Mouse (Mus musculus): ENCODE results near the gene Vax2. TPM values are rescaled to one million over a fixed set of nuclear protein-coding genes. Genes with fewer than 3 reads are reported as not detected.
A peak's percentile ranks its signal among the peaks of the same experiment; 100 is the strongest.

Vax2 gene
- polyA plus RNA-seq, 1 experiment = 0.07 TPM

- TF ChIP-seq CTCF (IDR thresholded peaks at IDR 0.05; ENCODE audit: borderline replicate concordance, extremely low read depth, insufficient read depth, insufficient read length) = no peak
- TF ChIP-seq POLR2A (IDR thresholded peaks at IDR 0.05; ENCODE audit: borderline replicate concordance, extremely low read depth, insufficient read depth, insufficient read length, poor library complexity, severe bottlenecking) = no peak
- DNase-seq (ENCODE audit: low read depth) = no peak
Measured at GRCm38 (mm10) chr6:83738596-83738995, 27.5 kb downstream of the Vax2 start.

GRCm38 (mm10) chr6:83742761-83743160, 31.7 kb downstream of the Vax2 start, which contains the start of gene Atp6v1b1:
TSS of gene Atp6v1b1 (plus strand) at chr6:83742990.
- peak; percentile 58 for DNase-seq (ENCODE audit: low read depth)
- TF ChIP-seq CTCF (IDR thresholded peaks at IDR 0.05; ENCODE audit: borderline replicate concordance, extremely low read depth, insufficient read depth, insufficient read length) (no peak), POLR2A (IDR thresholded peaks at IDR 0.05; ENCODE audit: borderline replicate concordance, extremely low read depth, insufficient read depth, insufficient read length, poor library complexity, severe bottlenecking) (no peak)

DNA sequence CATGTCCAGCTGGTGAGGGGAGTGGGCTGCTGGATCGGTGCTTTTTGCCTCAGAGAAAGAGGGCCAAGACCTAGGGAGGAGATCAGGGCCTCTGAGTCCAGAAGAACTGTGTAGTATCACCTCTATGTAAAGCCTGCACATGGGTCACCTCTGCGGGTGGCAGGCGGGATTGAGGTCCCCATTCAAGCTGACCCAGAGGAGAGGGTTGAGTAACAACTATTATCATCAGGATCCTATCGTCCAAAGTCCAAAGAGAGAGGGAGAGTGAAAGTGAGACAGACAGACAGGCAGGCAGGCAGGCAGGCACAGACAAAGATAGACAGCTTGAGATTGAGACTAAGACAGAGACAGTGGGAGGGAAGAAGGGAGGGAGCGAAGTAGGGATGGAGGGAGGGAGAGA, 32.1 kb downstream of the Vax2 start:
- DNase-seq (ENCODE audit: low read depth) = no peak
- TF ChIP-seq POLR2A (IDR thresholded peaks at IDR 0.05; ENCODE audit: borderline replicate concordance, extremely low read depth, insufficient read depth, insufficient read length, poor library complexity, severe bottlenecking) (no peak), CTCF (IDR thresholded peaks at IDR 0.05; ENCODE audit: borderline replicate concordance, extremely low read depth, insufficient read depth, insufficient read length) (no peak)

GRCm38 (mm10) chr6:83744126-83744525, 33.1 kb downstream of the Vax2 start:
- DNase-seq (ENCODE audit: low read depth) = no peak
- TF ChIP-seq POLR2A (IDR thresholded peaks at IDR 0.05; ENCODE audit: borderline replicate concordance, extremely low read depth, insufficient read depth, insufficient read length, poor library complexity, severe bottlenecking) = no peak
- no peak for TF ChIP-seq CTCF (IDR thresholded peaks at IDR 0.05; ENCODE audit: borderline replicate concordance, extremely low read depth, insufficient read depth, insufficient read length)

GRCm38 (mm10) chr6:83744557-83744956, 33.5 kb downstream of the Vax2 start:
- DNase-seq (ENCODE audit: low read depth) = no peak
- TF ChIP-seq POLR2A (IDR thresholded peaks at IDR 0.05; ENCODE audit: borderline replicate concordance, extremely low read depth, insufficient read depth, insufficient read length, poor library complexity, severe bottlenecking) (no peak), CTCF (IDR thresholded peaks at IDR 0.05; ENCODE audit: borderline replicate concordance, extremely low read depth, insufficient read depth, insufficient read length) (no peak)

- TF ChIP-seq POLR2A (IDR thresholded peaks at IDR 0.05; ENCODE audit: borderline replicate concordance, extremely low read depth, insufficient read depth, insufficient read length, poor library complexity, severe bottlenecking) (no peak), CTCF (IDR thresholded peaks at IDR 0.05; ENCODE audit: borderline replicate concordance, extremely low read depth, insufficient read depth, insufficient read length) (no peak)
- DNase-seq (ENCODE audit: low read depth) = no peak
Measured at GRCm38 (mm10) chr6:83745466-83745865, 34.4 kb downstream of the Vax2 start.

DNA sequence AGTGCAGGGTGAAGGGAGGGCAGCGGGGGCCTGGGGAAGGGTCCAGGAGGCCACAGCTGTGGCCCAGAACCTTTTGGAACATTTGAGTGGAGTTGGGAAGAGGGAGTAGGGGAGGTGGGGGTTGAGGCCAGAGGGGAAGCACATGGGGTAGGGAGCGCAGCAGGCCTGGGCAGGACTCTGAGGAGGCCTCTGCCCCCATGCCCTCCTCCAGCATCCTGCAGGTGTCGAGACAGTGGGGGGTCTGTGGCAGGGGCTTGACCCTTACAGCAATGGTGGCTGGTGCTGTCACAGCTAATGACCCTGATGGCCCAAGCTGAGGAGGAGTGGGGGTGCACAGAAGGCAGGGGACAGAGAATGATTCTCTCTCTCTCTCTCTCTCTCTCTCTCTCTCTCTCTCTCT, 38.2 kb downstream of the Vax2 start:
- no peak for TF ChIP-seq POLR2A (IDR thresholded peaks at IDR 0.05; ENCODE audit: borderline replicate concordance, extremely low read depth, insufficient read depth, insufficient read length, poor library complexity, severe bottlenecking)
- no peak for TF ChIP-seq CTCF (IDR thresholded peaks at IDR 0.05; ENCODE audit: borderline replicate concordance, extremely low read depth, insufficient read depth, insufficient read length)
- no peak for DNase-seq (ENCODE audit: low read depth)

- peak; percentile 56 for DNase-seq (ENCODE audit: low read depth)
- peak; percentile 84 for TF ChIP-seq CTCF (IDR thresholded peaks at IDR 0.05; ENCODE audit: borderline replicate concordance, extremely low read depth, insufficient read depth, insufficient read length)
- TF ChIP-seq POLR2A (IDR thresholded peaks at IDR 0.05; ENCODE audit: borderline replicate concordance, extremely low read depth, insufficient read depth, insufficient read length, poor library complexity, severe bottlenecking) = no peak
Measured at GRCm38 (mm10) chr6:83750171-83750684, 39.2 kb downstream of the Vax2 start.

DNA sequence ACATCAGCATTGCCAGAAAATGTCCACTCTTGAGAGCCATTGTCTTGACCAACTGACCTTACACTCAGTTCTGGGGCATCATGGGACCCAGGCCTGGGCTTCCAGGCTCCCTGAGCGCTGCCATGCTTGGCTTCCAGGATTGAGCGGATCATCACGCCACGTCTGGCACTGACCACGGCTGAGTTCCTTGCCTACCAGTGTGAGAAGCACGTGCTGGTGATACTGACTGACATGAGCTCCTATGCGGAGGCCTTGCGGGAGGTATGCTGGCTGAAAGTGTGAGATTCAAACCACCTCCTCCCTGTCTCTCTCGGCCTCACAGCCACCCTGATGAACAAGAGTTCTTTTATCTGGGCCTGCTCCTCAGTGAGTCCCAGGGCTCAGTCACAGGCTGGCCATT, 45.0 kb downstream of the Vax2 start:
- no peak for DNase-seq (ENCODE audit: low read depth)

GRCm38 (mm10) chr6:83762344-83762743, 51.3 kb downstream of the Vax2 start, which contains the start of gene Ankrd53:
TSS of gene Ankrd53 (plus strand) at chr6:83762644.
- no peak for TF ChIP-seq POLR2A (IDR thresholded peaks at IDR 0.05; ENCODE audit: borderline replicate concordance, extremely low read depth, insufficient read depth, insufficient read length, poor library complexity, severe bottlenecking)
- TF ChIP-seq CTCF (IDR thresholded peaks at IDR 0.05; ENCODE audit: borderline replicate concordance, extremely low read depth, insufficient read depth, insufficient read length) = no peak
- no peak for DNase-seq (ENCODE audit: low read depth)

More for the DNA sequence above, 45.0 kb downstream of the Vax2 start:
- no peak for TF ChIP-seq POLR2A (IDR thresholded peaks at IDR 0.05; ENCODE audit: borderline replicate concordance, extremely low read depth, insufficient read depth, insufficient read length, poor library complexity, severe bottlenecking)
- no peak for TF ChIP-seq CTCF (IDR thresholded peaks at IDR 0.05; ENCODE audit: borderline replicate concordance, extremely low read depth, insufficient read depth, insufficient read length)

DNA sequence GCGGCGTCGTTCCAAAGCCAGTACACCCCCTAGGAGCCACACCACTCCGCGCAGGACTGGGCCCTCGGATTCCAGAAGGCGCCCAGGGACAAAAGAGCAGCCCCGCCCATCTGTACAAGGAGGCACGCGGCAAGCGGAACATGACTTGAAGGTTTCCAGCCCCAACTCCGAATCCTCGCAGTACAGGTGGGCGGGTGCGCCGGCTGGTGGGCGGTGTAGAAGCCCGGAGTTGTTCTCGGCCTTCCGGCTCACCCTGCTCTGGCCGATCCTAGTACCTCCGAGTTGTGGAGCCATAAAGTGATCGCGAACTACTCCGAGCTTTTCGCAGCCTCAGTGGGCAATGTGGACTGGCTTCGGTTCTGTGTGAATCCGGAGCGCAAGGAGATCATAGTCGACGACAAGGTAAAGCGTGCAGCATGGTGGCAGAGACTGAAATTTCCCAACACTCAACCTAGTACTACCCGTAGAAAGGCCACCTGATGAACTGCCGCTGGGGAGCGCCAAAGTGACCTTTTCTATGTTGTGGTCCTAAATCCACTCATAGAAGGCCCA, 51.9 kb downstream of the Vax2 start:
- peak; percentile 28 for DNase-seq (ENCODE audit: low read depth)
- no peak for TF ChIP-seq CTCF (IDR thresholded peaks at IDR 0.05; ENCODE audit: borderline replicate concordance, extremely low read depth, insufficient read depth, insufficient read length)
- TF ChIP-seq POLR2A (IDR thresholded peaks at IDR 0.05; ENCODE audit: borderline replicate concordance, extremely low read depth, insufficient read depth, insufficient read length, poor library complexity, severe bottlenecking) = no peak

DNA sequence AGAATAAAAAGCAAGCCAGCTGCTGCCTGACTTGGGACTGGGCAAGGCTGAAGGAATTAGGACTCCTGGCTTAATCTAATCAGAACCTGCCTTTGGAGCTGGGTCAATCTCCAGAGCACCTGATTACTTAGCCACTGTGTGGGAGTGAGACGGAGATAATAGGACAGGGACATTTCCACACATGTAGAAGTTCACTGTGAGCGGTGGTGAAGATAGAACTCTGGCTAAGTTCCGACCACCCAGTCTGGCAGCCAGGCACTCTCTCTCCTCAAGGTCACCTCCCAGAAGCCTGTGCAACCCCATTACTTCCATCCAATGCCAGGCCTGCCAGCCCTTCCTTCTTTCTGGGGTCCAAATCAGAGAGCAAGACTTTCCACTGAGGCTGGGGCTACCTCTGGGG, 55.9 kb downstream of the Vax2 start:
- TF ChIP-seq POLR2A (IDR thresholded peaks at IDR 0.05; ENCODE audit: borderline replicate concordance, extremely low read depth, insufficient read depth, insufficient read length, poor library complexity, severe bottlenecking) (no peak), CTCF (IDR thresholded peaks at IDR 0.05; ENCODE audit: borderline replicate concordance, extremely low read depth, insufficient read depth, insufficient read length) (no peak)
- no peak for DNase-seq (ENCODE audit: low read depth)
